Comparison of ENCODE assay signal across 9 mouse cellular contexts in the genomic region with DNA sequence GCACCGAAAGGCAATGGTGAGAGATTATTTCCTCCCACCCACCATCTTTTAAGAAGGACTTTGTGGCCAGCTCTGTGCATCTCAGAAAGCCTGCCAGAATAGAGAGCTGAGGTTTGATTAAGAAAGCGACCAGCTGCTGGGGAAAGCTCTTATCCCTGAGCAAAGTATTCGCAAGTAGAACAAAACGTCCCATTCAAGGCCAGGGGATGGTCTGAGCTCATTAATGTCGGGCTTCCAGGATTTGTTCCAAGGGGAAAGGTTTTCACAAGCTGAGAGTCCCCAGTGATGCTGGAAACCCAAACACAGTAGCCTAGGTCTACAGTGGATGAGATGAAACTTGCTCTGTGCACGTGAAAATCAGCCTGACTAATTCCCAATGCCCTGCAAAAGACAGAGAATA.
DNase-seq lines count a peak whose midpoint lies in the region; ATAC-seq lines count a peak whose summit lies in the region.
"Had no signal": no experiment of that assay in that cellular context is flagged by ENCODE, and none has a peak within 500 bp of the region (broad histone marks: within the 10 kb centered on the region; RNA-seq: fewer than 3 reads in every experiment).

No protein-coding gene starts in this region.

- ATAC-seq in neural tube, embryonic 13.5 days (ENCODE audit: low read depth) = no peak
- no peak; the same call in 1 of the 2 replicates for ATAC-seq in hindbrain, embryonic 15.5 days (ENCODE audit: low FRiP score, low read depth)
- ATAC-seq in stomach, embryonic 15.5 days (ENCODE audit: insufficient read depth, low FRiP score, low read depth) = peak; percentile 47; the same call in 1 of the 2 replicates

- H3K27ac ChIP-seq in neural tube, embryonic 13.5 days (replicated peaks) = peak overlapping the region; percentile 62
- H3K27ac ChIP-seq in hindbrain, embryonic 15.5 days (replicated peaks) = peak overlapping the region; percentile 56
- H3K27ac ChIP-seq in stomach, embryonic 15.5 days = peak overlapping the region; percentile 64
- H3K27ac ChIP-seq: liver, embryonic 14.5 days had no signal

- peaks cover 34% of the 10 kb centered on the region for H3K4me1 ChIP-seq in neural tube, embryonic 13.5 days (replicated peaks)
- H3K4me1 ChIP-seq in hindbrain, embryonic 15.5 days (replicated peaks) = peaks cover 23% of the 10 kb centered on the region
- H3K4me1 ChIP-seq in stomach, embryonic 15.5 days = peaks cover 13% of the 10 kb centered on the region; the same call in 1 of the 2 replicates

- no peak overlapping the region for H3K4me2 ChIP-seq in neural tube, embryonic 13.5 days
- no peak overlapping the region for H3K4me2 ChIP-seq in hindbrain, embryonic 15.5 days
- H3K4me2 ChIP-seq in stomach, embryonic 15.5 days = no peak overlapping the region

- H3K9ac ChIP-seq in neural tube, embryonic 13.5 days = no peak overlapping the region
- no peak overlapping the region for H3K9ac ChIP-seq in hindbrain, embryonic 15.5 days
- no peak overlapping the region for H3K9ac ChIP-seq in stomach, embryonic 15.5 days
- H3K9ac ChIP-seq: liver, embryonic 14.5 days had no signal

- H3K27me3 ChIP-seq in neural tube, embryonic 13.5 days = no peaks in the 10 kb centered on the region
- no peaks in the 10 kb centered on the region for H3K27me3 ChIP-seq in hindbrain, embryonic 15.5 days
- H3K27me3 ChIP-seq in stomach, embryonic 15.5 days (replicated peaks) = no peaks in the 10 kb centered on the region

- peaks cover 64% of the 10 kb centered on the region for H3K36me3 ChIP-seq in neural tube, embryonic 13.5 days
- peaks cover 12% of the 10 kb centered on the region for H3K36me3 ChIP-seq in hindbrain, embryonic 15.5 days
- peaks cover 27% of the 10 kb centered on the region for H3K36me3 ChIP-seq in stomach, embryonic 15.5 days

- DNase-seq in adrenal gland, adult 8-10 months = peak; percentile 47
- no peak for DNase-seq in adrenal gland, postnatal 25 days
- DNase-seq in neural tube, embryonic 10.5 days (ENCODE audit: extremely low spot score, low spot score) = no peak
- no peak for DNase-seq in retina, postnatal 1 day
- DNase-seq in frontal cortex, adult 2 months (ENCODE audit: extremely low spot score in 1 of 2, low spot score in 1 of 2) = no peak

- H3K4me3 ChIP-seq in neural tube, embryonic 13.5 days = no peak overlapping the region
- no peak overlapping the region for H3K4me3 ChIP-seq in hindbrain, embryonic 15.5 days
- H3K4me3 ChIP-seq in stomach, embryonic 15.5 days (replicated peaks) = no peak overlapping the region

- 34% methylated on average over 6 of the region's 6 CpGs for WGBS in neural tube, embryonic 13.5 days
- 30% methylated on average over 6 of the region's 6 CpGs for WGBS in hindbrain, embryonic 15.5 days
- 29% methylated on average over 6 of the region's 6 CpGs for WGBS in stomach, embryonic 15.5 days

- no peaks in the 10 kb centered on the region for H3K9me3 ChIP-seq in neural tube, embryonic 13.5 days
- no peaks in the 10 kb centered on the region for H3K9me3 ChIP-seq in hindbrain, embryonic 15.5 days
- no peaks in the 10 kb centered on the region for H3K9me3 ChIP-seq in stomach, embryonic 15.5 days
